Mouse (Mus musculus) regulatory T cell (primary cell): ENCODE measurements around the gene Ctnna3.
"Not testable (repeated sequence)": the region's sequence is repeated elsewhere in the genome, so short reads cannot be mapped to it uniquely, and the experiment has no call there.

Experiments used
- in situ Hi-C: fragments of 300-600 bp; cut with MboI, MseI; formaldehyde crosslinking; loops from one replicate; pipeline ENCODE4 v1.15.1; 2025; ENCODE audit warnings: high pct_unique_total_duplicates

Ctnna3 gene

GRCm38 (mm10) chr10:63423591-63424474 lies 6.1 kb upstream of the Ctnna3 start:
- in situ Hi-C loops = loop anchor here (5.0 kb wide), 1 partner anchor 42 kb away; the partner anchor contains the start of genes Dnajc12 and Sirt1

GRCm38 (mm10) chr10:63424475-63424814 lies 5.5 kb upstream of the Ctnna3 start:
- in situ Hi-C loops = loop anchor here (5.0 kb wide), 1 partner anchor 42 kb away; the partner anchor contains the start of genes Dnajc12 and Sirt1

- in situ Hi-C loops = no loop called here
These were observed 2.8 kb upstream of the Ctnna3 start for GRCm38 (mm10) chr10:63427146-63427545.

GRCm38 (mm10) chr10:63428243-63429022 lies 1.5 kb upstream of the Ctnna3 start:
- in situ Hi-C loops = no loop called here

- in situ Hi-C loops = no loop called here
These were observed 916 bp upstream of the Ctnna3 start for GRCm38 (mm10) chr10:63429023-63429340.

- in situ Hi-C loops = no loop called here
These were observed 518 bp upstream of the Ctnna3 start for GRCm38 (mm10) chr10:63429380-63429779.

- in situ Hi-C loops = no loop called here
These were observed 1.4 kb downstream of the Ctnna3 start for GRCm38 (mm10) chr10:63431221-63431736.

GRCm38 (mm10) chr10:63432099-63432498 lies 2.2 kb downstream of the Ctnna3 start:
- in situ Hi-C loops = no loop called here

- in situ Hi-C loops = no loop called here
These were observed 3.0 kb downstream of the Ctnna3 start for GRCm38 (mm10) chr10:63432887-63433286.

- in situ Hi-C loops = no loop called here
These were observed 8.9 kb downstream of the Ctnna3 start for GRCm38 (mm10) chr10:63438736-63439262.

- in situ Hi-C loops = no loop called here
These were observed 9.9 kb downstream of the Ctnna3 start for GRCm38 (mm10) chr10:63439694-63440228.

- in situ Hi-C loops = not testable (repeated sequence)
These were observed 14.9 kb downstream of the Ctnna3 start for GRCm38 (mm10) chr10:63444602-63445387.

GRCm38 (mm10) chr10:63453926-63454325 lies 24.0 kb downstream of the Ctnna3 start:
- in situ Hi-C loops = no loop called here

GRCm38 (mm10) chr10:63455110-63455878 lies 25.4 kb downstream of the Ctnna3 start:
- in situ Hi-C loops = no loop called here

- in situ Hi-C loops = no loop called here
These were observed 27.6 kb downstream of the Ctnna3 start for GRCm38 (mm10) chr10:63457292-63458128.

- in situ Hi-C loops = no loop called here
These were observed 31.0 kb downstream of the Ctnna3 start for GRCm38 (mm10) chr10:63460935-63461334.

GRCm38 (mm10) chr10:63472473-63472872 lies 42.6 kb downstream of the Ctnna3 start:
- in situ Hi-C loops = no loop called here

- in situ Hi-C loops = no loop called here
These were observed 46.3 kb downstream of the Ctnna3 start for GRCm38 (mm10) chr10:63476167-63476647.

- in situ Hi-C loops = no loop called here
These were observed 49.0 kb downstream of the Ctnna3 start for GRCm38 (mm10) chr10:63478946-63479345.
